Mouse (Mus musculus) neural tube, embryonic 12.5 days (tissue): ENCODE data around the gene Igfbp6. TPM values are rescaled to one million over a fixed set of nuclear protein-coding genes. Genes with fewer than 3 reads are reported as not detected.
A peak's percentile ranks its signal among the peaks of the same experiment; 100 is the strongest.

Experiments
- ATAC-seq: fragments of 200-750 bp; cut with Nextera tagmentation; 2 replicates; pipeline ENCODE4 v1.8.0; 2017; ENCODE audit warnings: low read depth, mild to moderate bottlenecking, moderate TSS enrichment, moderate library complexity; ENCODE audit not compliant: low FRiP score
- H3K27ac ChIP-seq: fragments of 300-500 bp; sonication (generic); 2 replicates; pipeline ENCODE4 v1.5.1; 2016
- H3K27me3 ChIP-seq: fragments of 300-500 bp; sonication (generic); replicated peaks from 2 replicates; pipeline ENCODE4 v1.6.1; 2016; ENCODE audit warnings: mild to moderate bottlenecking
- H3K36me3 ChIP-seq: fragments of 300-500 bp; sonication (generic); 2 replicates; pipeline ENCODE4 v1.6.1; 2016; ENCODE audit warnings: mild to moderate bottlenecking
- H3K4me1 ChIP-seq: fragments of 300-500 bp; sonication (generic); 2 replicates; pipeline ENCODE4 v1.6.1; 2016
- H3K4me2 ChIP-seq: fragments of 300-500 bp; sonication (generic); replicated peaks from 2 replicates; pipeline ENCODE4 v1.6.1; 2016; ENCODE audit warnings: mild to moderate bottlenecking
- H3K4me3 ChIP-seq: fragments of 300-500 bp; sonication (generic); 2 replicates; pipeline ENCODE4 v1.5.1; 2016
- H3K9ac ChIP-seq: fragments of 300-500 bp; sonication (generic); 2 replicates; pipeline ENCODE4 v1.6.1; 2016; ENCODE audit warnings: mild to moderate bottlenecking
- H3K9me3 ChIP-seq: fragments of 300-500 bp; sonication (generic); 2 replicates; pipeline ENCODE4 v1.6.1; 2016; ENCODE audit warnings: mild to moderate bottlenecking
- WGBS: fragments of 180-500 bp; shearing (Covaris S2); methylation state at CpG from one replicate; pipeline ENCODE4 v1.1.7; 2016; 5-methylcytosine and 5-hydroxymethylcytosine counted together
- polyA plus RNA-seq: library from polyadenylated mRNA; unstranded; fragments of >200 nt; fragmentation: Nextera tagmentation; extraction: Ambion mirVana; gene quantifications from 2 replicates; pipeline ENCODE4 v1.2.1, GENCODE M21; 2016

Gene Igfbp6
- 0.60 and 0.63 TPM in 2 replicates for polyA plus RNA-seq

- ATAC-seq = no peak
- Histone ChIP-seq H3K9me3 (no peaks in the 10 kb centered on the region), H3K36me3 (no peaks in the 10 kb centered on the region), H3K27me3 (peaks cover 36% of the 10 kb centered on the region), H3K4me3 (peak within 1 kb of the TSS; percentile 11; the same call in 1 of the 2 replicates), H3K27ac (no peak within 1 kb of the TSS), H3K4me1 (peaks cover 8% of the 10 kb centered on the region), H3K9ac (0 out of 2 replicates have a peak within 1 kb of the TSS, but pooled peaks have one; percentile 40), H3K4me2 (peak within 1 kb of the TSS; percentile 46)
- WGBS = 5% methylated on average over 22 of the region's 22 CpGs
These were observed at the start of gene Igfbp6 for GRCm38 (mm10) chr15:102144274-102144711. Gene Igfbp6, plus strand, starts transcription at chr15:102144362.

GRCm38 (mm10) chr15:102094988-102095387, 49.2 kb upstream of the Igfbp6 start:
- Histone ChIP-seq H3K27ac (no peak overlapping the region), H3K4me3 (no peak overlapping the region), H3K9me3 (no peaks in the 10 kb centered on the region), H3K4me1 (peaks cover 10% of the 10 kb centered on the region), H3K9ac (no peak overlapping the region), H3K4me2 (no peak overlapping the region), H3K27me3 (no peaks in the 10 kb centered on the region; the same call in 1 of the 2 replicates), H3K36me3 (peaks cover 81% of the 10 kb centered on the region)
- 89% methylated on average over 16 of the region's 16 CpGs for WGBS
- no peak for ATAC-seq

DNA sequence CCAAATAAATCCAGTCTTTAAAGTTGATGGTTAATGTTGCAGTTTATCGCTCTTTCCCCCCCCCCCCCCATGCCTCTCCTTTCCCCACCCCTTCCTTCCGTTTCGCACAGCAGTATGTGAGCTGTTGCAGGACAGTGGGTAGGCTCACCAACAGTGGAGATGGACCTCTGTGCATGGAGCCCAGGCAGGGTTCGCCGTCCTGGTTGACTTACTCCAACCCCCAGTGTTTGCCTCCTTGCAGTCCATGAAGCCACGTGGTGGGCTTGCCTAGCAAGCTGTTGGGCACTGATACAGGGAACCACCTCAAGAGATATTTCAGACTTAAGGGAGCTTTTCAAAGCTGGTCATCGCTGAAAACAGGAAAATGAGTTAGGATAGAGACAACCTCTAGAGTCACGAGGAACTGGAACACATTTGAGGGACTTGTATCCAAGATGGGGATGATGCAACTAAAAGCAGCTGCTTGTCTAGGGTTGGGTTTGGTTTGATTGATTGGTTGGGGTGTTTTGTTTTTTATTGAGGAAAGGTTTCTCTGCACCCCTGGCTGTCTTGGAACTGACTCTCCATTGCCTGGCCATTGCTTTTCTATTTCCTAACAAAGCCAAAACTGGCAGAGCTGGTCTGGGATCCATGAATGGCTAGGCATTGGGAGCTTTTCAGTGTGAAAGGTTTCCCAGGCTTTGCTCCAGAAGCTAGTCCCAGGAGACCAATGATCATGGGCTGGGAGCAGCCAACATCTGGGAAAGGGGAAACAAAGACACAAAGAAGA, 46.8 kb upstream of the Igfbp6 start:
- Histone ChIP-seq H3K27me3 (peaks cover 9% of the 10 kb centered on the region), H3K4me2 (no peak overlapping the region), H3K4me3 (no peak overlapping the region), H3K9me3 (no peaks in the 10 kb centered on the region), H3K36me3 (peaks cover 58% of the 10 kb centered on the region), H3K9ac (no peak overlapping the region), H3K4me1 (peaks cover 31% of the 10 kb centered on the region), H3K27ac (no peak overlapping the region)
- no peak for ATAC-seq
- 78% methylated on average over 8 of the region's 8 CpGs for WGBS

DNA sequence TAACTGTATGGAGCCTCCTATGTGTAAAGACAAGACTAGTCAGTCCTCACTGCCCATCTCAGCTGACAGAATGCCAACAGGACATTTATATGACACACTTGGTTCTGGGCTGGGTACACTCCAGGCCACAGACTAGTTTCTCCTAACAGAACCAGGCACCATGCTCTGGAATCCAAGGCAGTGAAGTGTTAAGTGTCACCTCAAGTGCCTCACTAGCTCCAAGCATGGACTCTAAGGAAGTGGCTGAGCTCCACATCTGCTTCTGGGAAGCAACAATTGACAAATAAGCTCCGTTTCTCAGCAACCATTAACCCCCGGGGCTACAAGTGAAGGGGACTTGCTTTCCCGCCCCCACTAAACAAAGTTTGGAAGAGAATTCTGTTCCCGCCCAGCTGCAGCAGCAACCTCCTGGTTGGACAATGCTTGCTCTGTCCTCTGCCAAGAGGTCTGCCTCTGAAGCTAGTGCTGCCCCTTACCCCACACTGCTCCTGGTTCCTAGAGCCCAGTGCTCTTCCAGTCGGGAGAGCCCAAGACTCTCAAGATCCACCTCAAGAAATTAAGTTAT, 46.1 kb upstream of the Igfbp6 start:
- Histone ChIP-seq H3K27me3 (peaks cover 16% of the 10 kb centered on the region), H3K4me2 (no peak overlapping the region), H3K36me3 (peaks cover 50% of the 10 kb centered on the region), H3K4me3 (no peak overlapping the region), H3K27ac (no peak overlapping the region), H3K9me3 (no peaks in the 10 kb centered on the region), H3K4me1 (peaks cover 38% of the 10 kb centered on the region), H3K9ac (no peak overlapping the region)
- WGBS = 30% methylated on average over 5 of the region's 5 CpGs
- ATAC-seq = no peak

DNA sequence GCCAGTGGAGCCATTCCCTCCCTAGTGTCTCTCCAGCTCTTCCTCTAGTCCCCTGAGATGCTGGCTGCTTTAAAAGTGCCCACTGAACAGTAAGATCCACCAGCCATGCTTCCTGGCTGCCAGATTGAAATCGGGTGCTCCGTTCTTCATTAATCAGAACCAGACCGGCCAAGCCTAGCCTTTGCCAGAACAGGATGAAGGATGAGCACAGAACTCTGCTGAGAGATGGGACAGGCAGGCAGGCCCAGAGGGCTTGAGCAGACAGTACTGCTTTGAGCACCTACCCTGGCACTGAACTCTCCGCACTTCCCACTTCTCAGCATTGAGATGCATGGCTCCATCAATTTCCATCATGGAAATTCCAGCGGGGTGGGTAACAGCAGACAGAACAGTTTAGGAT, 44.9 kb upstream of the Igfbp6 start:
- Histone ChIP-seq H3K9me3 (no peaks in the 10 kb centered on the region), H3K27me3 (peaks cover 17% of the 10 kb centered on the region), H3K4me3 (no peak overlapping the region), H3K9ac (no peak overlapping the region), H3K4me1 (peaks cover 50% of the 10 kb centered on the region), H3K4me2 (peak overlapping the region; percentile 91), H3K27ac (no peak overlapping the region), H3K36me3 (peaks cover 38% of the 10 kb centered on the region)
- 55% methylated on average over 5 of the region's 5 CpGs for WGBS
- ATAC-seq = no peak

GRCm38 (mm10) chr15:102099771-102100160, 44.4 kb upstream of the Igfbp6 start:
- H3K9me3 ChIP-seq = no peaks in the 10 kb centered on the region
- H3K4me3 ChIP-seq = peak overlapping the region; percentile 53
- peak overlapping the region; percentile 61 for H3K9ac ChIP-seq
- 0 out of 2 replicates have a peak overlapping the region, but pooled peaks have one; percentile 32 for H3K27ac ChIP-seq
- H3K27me3 ChIP-seq = peaks cover 17% of the 10 kb centered on the region
- peaks cover 52% of the 10 kb centered on the region for H3K4me1 ChIP-seq
- peaks cover 33% of the 10 kb centered on the region for H3K36me3 ChIP-seq
- H3K4me2 ChIP-seq = peak overlapping the region; percentile 91
- WGBS = 28% methylated on average over 8 of the region's 8 CpGs
- ATAC-seq = no peak; the same call in 1 of the 2 replicates

DNA sequence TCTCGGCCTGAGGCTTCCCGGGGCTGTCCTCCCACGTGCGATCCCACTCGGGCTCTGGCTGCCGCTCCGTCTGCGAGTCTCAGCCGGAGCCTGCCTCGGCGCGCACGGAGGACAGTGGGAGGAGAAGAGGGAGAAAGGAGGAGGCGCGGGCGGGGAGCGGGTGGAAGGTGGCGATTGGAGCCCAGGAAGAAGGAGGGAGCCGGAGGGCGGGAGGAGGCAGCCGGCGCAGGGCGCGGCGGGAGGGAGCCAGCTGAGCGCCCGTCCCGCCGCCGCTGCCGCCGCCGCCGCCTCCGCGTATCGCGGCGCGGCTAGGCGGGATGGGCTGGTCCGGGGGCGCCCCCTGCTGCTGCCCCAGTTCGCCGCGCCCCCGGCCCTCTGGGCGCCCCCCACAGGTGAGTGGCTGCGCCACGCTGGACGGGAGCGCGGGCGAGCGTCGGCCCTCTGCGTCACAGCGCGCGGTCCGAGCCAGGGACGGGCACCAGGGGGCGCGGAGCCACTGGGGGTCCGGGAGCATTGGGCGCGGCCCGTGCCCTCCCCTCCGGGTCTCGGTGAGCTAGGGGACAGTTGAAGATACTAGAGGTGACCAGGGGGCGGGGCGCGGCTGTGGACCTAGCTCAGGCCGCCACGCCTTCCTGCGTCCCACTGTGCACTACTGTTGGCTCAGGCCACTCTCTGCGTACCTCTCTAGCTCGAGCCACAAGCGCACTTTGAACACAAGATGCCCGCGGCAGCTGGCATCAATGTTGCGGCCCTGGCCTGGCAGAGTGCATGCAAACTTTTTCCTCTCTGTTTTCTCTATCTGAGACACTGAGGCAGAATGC, 43.8 kb upstream of the Igfbp6 start, which contains the start of gene Tns2:
Gene Tns2 (plus strand): TSS at position 253 of the 821 bp plus-strand sequence.
- 1% methylated on average over 77 of the region's 82 CpGs for WGBS
- H3K27ac ChIP-seq = peak within 1 kb of the TSS; percentile 32; the same call in 1 of the 2 replicates
- no peaks in the 10 kb centered on the region for H3K9me3 ChIP-seq
- peaks cover 52% of the 10 kb centered on the region for H3K4me1 ChIP-seq
- peak within 1 kb of the TSS; percentile 91 for H3K4me2 ChIP-seq
- peak within 1 kb of the TSS; percentile 53 for H3K4me3 ChIP-seq
- H3K36me3 ChIP-seq = peaks cover 27% of the 10 kb centered on the region
- peaks cover 23% of the 10 kb centered on the region for H3K27me3 ChIP-seq
- H3K9ac ChIP-seq = peak within 1 kb of the TSS; percentile 61
- peak; percentile 48 for ATAC-seq

DNA sequence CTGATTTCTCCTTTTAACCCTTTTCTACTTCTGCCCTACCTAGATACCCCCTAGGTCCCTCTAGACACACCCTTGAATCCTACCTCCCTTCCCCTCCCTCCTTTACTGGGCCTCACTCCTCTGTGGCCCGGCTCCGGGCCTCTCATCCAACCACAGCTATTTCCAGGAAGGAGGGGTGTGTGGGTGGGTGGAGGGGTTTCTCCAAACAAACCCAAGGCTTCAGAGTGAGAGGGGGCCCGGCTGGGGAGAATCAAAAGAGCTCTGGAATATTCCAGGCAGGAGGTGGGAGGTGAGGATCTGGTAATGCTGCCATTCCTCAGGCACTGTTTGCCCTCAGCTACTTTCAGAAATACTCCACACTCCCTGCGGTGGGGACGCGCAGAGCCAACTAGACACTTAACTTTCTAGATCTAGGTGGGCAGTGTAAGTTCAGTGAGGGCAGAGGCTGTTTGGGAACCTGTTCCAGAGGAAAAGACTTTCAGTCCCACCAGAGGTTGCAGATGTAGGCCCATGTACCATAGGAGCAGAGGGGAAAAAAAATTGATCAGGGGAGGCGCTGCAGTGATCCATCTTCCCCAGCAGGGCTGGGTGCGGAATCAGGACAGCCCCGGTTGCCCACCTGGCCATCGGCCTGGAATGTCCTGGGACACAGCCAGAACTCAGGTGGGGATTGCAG, 43.0 kb upstream of the Igfbp6 start:
- no peak for ATAC-seq
- peak overlapping the region; percentile 53; the same call in 1 of the 2 replicates for H3K4me3 ChIP-seq
- H3K27ac ChIP-seq = no peak overlapping the region
- H3K36me3 ChIP-seq = peaks cover 20% of the 10 kb centered on the region
- H3K9me3 ChIP-seq = no peaks in the 10 kb centered on the region
- 25% methylated on average over 10 of the region's 10 CpGs for WGBS
- peaks cover 52% of the 10 kb centered on the region for H3K4me1 ChIP-seq
- H3K9ac ChIP-seq = no peak overlapping the region
- peaks cover 31% of the 10 kb centered on the region for H3K27me3 ChIP-seq
- H3K4me2 ChIP-seq = peak overlapping the region; percentile 91

GRCm38 (mm10) chr15:102101672-102102541, 42.3 kb upstream of the Igfbp6 start:
- no peaks in the 10 kb centered on the region for H3K9me3 ChIP-seq
- peaks cover 14% of the 10 kb centered on the region for H3K36me3 ChIP-seq
- H3K9ac ChIP-seq = no peak overlapping the region
- no peak overlapping the region for H3K27ac ChIP-seq
- H3K27me3 ChIP-seq = peaks cover 38% of the 10 kb centered on the region
- peaks cover 55% of the 10 kb centered on the region for H3K4me1 ChIP-seq
- ATAC-seq = no peak
- H3K4me2 ChIP-seq = peak overlapping the region; percentile 48
- no peak overlapping the region for H3K4me3 ChIP-seq
- 38% methylated on average over 11 of the region's 11 CpGs for WGBS

DNA sequence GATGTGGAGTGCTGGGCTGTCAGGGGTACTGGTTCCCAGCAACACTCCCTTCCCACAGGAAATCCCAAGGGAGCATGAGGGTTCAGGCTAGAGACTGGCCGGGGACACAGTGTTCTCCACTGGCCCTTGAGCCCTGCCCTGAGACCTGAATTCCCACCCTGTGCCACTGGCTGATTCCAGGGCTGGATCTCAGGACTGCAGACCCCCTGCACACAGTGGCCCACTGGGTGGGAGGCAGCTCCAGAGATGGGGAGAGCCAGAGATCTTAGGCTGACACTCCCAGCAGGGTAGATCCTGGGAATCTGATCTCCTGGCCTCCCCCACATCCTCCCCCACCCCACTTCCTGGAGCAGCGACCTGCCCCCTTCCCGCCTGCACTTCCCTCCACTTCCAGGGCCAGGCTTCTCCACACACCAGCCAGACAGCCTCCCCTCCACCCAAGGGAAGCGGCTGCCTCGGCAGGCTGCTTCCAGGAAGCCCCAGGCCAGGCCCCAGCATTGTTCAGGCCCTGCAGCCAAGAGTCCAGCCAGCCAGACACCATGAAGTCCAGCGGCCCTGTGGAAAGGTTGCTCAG, 41.5 kb upstream of the Igfbp6 start:
- H3K27me3 ChIP-seq = peaks cover 46% of the 10 kb centered on the region
- H3K9ac ChIP-seq = peak overlapping the region; percentile 26; the same call in 1 of the 2 replicates
- peaks cover 62% of the 10 kb centered on the region for H3K4me1 ChIP-seq
- peak overlapping the region; percentile 53; the same call in 1 of the 2 replicates for H3K27ac ChIP-seq
- peaks cover 7% of the 10 kb centered on the region; the same call in 1 of the 2 replicates for H3K36me3 ChIP-seq
- ATAC-seq = no peak
- H3K9me3 ChIP-seq = no peaks in the 10 kb centered on the region
- H3K4me3 ChIP-seq = peak overlapping the region; percentile 12
- WGBS = 28% methylated on average over 6 of the region's 6 CpGs
- peak overlapping the region; percentile 48 for H3K4me2 ChIP-seq
